Mouse (Mus musculus): ENCODE measurements at regions not wholly inside any gene's neighbourhood (a gene's known extent, or its start where the extent isn't known, plus 50 kb on each side); places are given as distances from the start of the nearest gene placed in this dataset.

DNA sequence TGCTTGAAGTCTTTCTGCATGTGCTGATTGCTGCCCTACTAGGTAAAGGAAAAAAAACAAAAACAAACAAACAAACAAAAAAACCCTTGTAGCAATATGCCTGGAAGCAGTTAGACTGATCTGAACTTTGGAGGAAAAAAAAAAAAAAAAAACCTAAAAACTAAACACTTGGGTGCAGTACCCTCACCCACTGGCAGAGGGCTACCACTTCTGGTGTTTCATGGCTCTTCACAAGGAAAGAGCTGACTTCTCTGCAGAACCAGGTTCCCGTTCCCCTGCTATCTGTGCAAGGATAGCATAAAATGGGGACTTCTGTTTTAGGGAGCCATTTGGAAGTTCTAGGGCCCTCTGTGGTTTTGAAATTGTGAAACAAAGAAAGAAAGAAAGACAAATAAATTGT, 52.2 kb upstream of the Otud4 start:
- DNase-seq (ENCODE audit: low read depth), result peak; percentile 23

DNA sequence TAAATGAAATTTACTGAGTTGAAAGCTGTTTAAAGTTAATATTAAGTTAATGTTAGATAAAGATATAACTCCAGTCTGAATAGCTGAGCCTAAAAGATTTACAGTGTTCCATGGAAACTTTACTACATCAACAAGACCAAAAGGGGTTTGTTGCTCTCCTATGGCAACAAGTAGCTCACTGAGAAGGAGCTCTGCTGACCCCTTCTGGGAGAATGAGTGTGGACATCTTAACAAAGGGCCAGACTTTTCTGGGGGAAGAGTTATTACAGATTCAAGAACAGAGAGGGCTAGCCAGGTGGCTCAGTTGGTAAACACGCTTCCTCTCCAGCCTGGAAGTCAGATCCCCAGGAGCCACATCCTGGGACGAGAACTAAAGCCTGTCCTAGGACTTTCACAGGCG, 54.5 kb upstream of the Otud4 start:
- peak; percentile 6 for DNase-seq (ENCODE audit: low read depth)

DNA sequence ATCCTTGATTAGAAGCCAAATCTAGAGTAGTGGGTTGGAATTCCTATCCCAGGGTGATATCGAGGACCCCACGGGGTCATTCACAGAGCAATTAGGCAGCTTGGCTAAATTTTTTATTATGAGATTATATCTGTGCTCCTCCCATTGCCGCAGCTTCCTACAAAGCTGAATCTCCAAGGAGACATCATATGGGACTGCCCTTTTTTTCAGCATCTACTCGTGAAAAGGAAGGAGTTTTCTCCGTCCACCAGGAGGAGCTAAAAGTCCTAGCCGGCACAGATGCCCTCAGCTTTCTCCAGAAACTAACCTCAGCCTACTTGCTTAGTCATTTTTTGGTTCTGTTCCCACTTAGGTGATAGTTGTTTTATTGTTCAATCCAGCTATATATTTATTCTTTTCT, 56.1 kb upstream of the Otud4 start:
- DNase-seq (ENCODE audit: low read depth), result no peak

DNA sequence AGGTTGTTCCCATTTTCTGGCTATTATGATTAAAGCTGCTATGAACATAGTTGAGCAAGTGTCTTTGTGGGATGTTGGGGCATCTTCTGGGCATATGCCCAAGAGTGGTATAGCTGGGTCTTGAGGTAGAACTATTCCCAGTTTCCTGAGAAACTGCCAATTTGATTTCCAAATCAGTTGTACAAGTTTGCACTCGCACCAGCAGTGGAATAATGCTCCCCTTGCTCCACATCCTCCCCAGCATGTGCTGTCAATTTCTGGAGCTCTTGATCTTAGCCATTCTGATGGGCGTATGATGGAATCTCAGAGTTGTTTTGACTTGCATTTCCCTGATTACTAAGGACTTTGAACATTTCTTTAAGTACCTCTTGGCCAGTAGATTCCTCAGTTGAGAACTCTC, 57.2 kb upstream of the Otud4 start:
- no peak for DNase-seq (ENCODE audit: low read depth)

DNA sequence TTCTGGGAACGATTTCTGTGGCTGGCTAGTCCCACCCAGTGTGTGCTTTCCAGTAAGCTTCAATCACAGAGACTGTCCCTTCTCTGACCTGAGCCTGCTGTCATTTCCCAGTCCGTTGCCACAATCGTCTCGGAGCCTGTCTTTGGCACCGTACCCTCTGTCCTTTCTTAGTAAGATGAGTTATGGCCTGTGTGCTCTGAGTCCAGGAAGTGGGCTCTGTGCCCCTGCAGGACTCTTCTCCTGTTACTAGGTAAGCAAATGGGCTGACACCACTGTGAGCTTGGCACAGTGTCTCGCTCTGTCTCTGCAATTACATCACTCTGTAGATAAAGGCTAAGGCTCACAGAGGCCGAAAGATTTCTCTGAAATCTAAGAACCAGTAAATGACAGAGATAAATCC, 63.3 kb upstream of the Otud4 start:
- DNase-seq (ENCODE audit: low read depth), result no peak

DNA sequence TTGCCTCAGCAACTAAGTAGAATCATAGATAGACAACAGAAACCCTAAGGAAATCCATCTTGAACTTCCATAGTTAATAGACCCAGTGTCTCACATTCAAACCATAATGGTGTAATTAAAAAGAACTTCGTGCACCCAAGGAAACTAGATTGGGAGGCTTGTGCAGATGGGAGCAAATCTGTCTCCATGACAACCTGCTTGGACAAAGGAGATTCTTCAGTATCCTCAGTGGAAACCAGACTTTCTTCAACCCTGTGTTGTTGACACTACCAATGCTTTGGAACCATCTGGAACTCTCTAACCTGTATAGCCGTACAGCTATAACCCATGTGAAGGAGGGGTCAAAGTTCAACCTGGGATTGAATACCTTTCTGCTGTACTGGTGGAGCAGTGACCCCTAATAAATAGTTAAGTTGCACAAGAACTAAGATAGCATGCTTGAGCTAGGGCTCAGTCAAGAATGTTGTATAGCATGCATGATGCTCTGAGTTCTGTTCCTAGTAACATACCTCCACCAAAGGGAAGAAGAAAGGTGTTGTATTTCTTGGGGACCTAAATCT, 64.2 kb upstream of the Otud4 start:
- no peak for DNase-seq (ENCODE audit: low read depth)

DNA sequence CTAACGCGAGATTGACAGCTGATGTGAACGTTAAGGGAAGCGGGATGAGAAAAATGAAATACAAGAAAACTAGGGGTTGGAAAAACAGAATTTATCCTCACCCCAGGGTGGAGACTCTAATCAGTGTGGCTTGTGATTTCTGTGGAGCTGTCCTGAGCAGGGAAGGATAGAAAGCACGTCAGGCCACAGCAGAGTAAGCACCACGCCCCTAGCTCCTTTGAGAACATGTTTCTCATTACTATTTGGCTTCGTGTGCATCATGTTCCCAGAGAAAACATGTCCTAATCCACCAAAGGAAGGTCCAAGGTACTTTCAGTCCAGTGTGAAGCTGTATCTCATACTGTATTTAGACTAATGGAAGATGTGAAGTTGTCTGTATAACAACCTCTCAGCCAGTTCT, 65.9 kb upstream of the Otud4 start:
- DNase-seq (ENCODE audit: low read depth), result no peak

DNA sequence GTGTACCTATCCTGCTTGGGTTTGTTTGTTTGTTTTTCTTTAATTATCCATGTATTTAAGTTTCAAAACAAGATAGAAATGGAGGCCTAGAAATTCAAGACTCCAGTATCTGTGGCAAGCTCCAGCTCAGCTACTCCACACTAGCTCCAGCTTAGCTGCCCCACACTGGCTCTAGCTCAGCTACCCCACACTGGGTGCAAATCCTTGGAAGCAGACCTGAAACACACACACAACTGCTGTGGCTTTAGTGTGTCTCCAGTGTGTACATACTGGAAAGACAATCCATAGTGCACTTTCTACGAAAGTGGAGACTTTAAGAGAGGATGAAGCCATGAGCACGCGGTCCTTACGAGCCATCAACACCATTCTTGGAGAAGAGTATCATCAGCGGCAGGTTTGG, 66.9 kb upstream of the Otud4 start:
- DNase-seq (ENCODE audit: low read depth), result no peak

DNA sequence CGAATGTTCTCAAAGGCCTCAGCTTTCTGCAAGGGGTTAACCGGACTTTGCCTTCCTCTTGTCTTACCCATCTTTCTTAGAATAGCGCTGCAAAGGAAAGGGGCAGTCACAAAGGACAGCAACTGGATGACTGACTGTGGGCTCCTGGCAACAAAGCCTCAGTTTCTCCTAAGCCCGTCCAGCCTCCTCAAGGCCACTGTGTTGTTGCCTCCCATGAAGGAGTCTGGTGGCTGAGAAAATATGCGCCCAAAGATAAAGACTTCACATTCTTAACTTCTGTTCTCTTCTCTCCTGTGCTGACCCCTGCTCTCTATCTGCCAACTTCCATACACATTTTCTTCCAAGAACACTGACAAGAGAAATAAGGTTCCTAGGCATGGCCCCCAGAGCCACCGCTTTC, 76.3 kb upstream of the Otud4 start:
- DNase-seq (ENCODE audit: low read depth), result no peak

DNA sequence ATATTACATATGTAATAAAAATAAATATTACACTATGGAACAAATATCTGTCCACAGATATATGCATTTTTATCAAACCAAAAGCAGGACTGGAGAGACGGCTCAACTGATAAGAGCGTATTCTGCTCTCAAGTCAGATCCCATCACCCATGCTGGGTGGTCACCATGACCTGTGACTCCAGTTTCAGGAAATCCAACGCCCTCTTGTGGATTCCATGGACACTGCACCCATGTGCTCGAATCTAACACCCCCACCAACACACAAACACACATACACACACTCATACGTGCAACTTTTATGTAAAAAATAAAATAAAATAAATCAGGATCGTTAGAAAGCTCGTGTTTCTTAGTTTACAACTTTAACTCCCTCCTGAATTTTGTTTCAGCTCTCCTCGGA, 76.7 kb upstream of the Otud4 start:
- no peak for DNase-seq (ENCODE audit: low read depth)

DNA sequence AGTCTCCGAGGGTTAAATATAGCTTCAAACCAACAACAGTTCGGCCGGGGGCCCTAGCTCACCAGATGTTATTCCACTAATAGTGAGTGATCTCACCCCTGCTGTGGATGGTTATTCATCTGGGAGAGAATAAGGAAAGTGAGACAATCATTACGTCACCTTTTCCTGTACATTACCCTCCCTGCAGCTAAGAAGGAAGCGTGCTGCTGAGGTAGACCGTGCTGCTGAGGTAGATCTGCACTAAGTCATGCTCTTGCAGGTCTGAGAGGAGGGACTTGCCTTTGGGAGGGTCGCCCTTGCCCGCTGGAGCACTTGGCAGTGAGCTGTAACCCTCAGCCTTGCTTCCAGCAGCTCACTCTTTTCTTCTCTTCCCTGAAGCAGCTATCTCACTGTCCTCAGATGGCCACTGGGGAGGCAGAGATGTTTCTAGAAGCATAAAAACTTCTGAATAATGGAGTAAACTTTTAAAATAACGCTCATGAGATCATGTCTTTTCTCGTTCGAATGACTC, 77.3 kb upstream of the Otud4 start:
- no peak for DNase-seq (ENCODE audit: low read depth)

DNA sequence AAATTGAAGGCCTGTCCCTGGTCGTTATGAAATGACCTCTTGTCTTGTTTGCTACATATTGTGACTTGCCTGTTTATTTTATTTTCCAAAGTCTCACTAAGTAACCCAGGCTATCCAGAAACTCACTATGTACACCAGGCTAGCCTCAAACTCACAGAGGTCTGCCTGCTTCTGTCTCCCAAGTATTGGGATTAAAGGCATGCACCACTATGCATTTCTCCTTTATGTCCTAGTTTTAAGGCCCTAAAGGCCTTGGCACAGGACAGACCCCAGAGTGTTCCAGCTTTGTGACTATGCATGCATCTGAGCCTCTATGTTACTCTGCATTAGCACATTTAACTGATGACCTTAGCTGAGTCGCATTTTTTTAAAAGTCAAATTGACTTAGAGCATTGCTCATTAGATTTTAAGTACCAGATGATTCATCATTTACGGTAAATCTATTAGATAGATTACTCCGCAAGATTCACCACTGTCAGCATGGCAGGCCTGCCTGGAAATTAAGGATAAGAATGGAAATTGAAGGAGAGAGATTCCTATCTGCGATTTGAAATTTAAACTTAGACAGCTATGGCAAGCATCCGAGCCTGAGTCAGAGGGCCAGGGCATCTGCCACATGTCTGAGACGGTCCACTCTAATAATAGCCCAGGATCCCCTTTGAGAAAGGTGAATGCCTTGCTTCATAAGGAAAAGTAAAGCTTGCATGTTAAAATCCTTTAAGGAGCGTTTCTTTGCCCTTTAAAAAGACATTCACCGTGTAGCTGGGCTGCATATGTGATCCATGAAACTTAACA, 78.0 kb upstream of the Otud4 start:
- DNase-seq (ENCODE audit: low read depth), result no peak

DNA sequence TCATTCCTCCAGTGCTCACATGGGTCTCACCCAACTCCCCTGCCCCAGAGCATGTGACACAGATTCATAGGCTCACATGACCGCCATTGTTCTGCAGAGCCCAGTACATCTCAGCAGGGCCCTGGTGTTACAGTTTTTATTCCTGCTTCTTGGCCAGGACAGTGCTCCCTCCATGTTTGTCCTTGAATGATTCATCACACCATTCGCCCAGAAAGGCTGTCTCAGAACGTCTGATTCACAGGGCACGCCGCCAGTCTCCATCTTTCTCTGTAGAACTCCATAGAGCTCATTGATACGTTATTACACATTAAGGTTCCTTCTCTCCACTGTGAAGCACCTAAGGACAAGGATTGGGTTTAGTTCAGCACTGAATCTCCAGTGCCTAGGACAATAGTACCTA, 79.9 kb upstream of the Otud4 start:
- DNase-seq (ENCODE audit: low read depth), result no peak

DNA sequence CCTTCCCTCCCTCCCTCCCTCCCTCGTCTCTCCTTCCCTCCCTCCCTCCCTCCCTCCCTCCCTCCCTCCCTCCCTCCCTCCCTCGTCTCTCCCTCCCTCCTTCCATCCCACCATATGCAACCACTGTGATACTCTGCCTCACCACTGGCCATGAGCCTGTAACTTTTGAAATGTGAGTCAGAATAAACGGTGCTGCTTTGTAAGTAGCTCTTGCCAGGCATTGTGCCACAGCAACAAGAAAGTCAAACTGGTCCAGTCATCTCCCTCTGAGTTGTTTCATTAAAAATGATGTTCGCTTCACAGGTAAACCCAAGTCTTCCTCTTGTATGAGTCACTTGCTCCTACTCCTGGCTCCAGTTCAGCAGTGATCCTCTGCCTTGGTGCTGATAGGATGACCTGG, 85.1 kb upstream of the Otud4 start:
- DNase-seq (ENCODE audit: low read depth), result no peak

DNA sequence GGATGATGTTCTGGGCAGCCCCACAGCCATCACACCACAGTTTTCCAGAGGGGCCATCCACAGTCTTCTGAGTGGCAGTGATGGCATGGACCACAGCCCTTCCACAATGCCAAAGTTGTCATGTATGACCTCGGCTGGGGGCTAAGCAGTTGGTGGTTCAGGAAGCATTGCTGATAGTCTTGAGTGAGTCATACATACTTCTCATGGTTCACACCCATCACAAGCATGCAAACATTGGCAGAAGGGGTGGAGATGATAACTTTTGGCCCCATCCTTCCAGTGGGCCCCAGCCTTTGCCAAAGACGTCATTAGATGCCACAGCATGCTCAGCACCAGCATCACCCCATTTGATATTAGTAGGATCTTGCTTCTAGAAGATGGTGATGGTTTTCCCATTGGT, 89.3 kb upstream of the Otud4 start:
- DNase-seq (ENCODE audit: low read depth), result no peak

DNA sequence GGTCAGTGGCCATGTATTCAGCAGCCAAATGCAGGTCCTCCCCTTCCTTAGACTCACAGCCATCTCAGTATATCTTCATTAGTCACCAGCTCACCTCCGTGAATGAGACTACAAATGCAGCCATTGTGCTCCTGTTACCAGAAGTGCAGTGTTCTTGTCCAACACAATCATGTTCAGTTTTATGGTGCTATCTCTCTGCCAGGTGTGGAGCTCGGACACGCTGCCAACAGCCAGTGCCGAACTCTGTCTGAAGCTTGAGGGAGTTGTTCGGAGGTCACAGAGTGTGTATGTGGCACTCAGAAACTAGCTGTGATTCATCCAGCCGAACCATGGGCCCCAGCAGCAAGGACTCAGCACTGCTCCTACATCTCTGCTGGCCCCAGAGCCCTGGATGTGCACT, 91.3 kb upstream of the Otud4 start:
- no peak for DNase-seq (ENCODE audit: low read depth)

DNA sequence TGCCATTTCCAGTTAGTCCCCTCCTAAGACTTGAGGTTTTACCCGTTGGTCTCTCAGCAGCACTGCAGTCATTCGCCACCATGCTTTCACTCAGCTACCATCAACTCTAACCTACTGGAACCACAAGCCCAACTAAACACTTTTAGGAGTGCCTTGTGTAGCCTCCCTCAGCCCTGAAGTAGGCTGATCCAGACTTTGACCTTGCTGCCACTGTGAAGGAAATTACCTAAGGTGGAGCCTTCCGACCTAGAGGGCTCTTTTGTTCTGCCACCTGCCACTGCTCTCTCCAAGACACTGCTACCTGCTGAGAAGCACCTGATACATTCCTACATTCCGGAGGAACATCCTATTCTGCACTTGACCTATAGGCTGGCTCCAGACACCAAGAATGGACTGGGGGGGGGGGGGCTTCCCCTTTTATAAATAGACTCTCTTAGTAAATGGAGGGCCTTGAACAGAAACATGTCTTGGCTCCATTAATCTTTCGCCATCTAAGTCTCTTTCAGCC, 93.5 kb upstream of the Otud4 start:
- no peak for DNase-seq (ENCODE audit: low read depth)

DNA sequence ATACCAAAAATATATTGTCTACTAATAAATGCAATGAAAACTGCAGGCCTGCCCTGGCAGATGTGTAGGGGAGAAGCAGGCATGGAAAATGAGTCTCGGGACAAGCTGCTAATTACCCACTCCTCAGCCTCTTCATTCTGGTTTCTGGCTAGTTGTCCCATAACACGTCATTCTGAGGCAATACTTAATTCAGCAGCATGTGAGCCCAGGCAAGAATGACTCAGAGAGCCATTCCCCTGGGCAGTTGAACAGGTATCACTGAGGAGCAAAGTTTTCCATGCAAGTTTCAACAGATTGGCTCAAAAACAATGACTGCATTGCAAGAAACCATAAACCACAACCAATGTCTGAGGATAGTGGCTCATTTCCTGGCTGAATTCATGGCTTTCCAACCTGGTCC, 97.0 kb upstream of the Otud4 start:
- DNase-seq (ENCODE audit: low read depth), result no peak

DNA sequence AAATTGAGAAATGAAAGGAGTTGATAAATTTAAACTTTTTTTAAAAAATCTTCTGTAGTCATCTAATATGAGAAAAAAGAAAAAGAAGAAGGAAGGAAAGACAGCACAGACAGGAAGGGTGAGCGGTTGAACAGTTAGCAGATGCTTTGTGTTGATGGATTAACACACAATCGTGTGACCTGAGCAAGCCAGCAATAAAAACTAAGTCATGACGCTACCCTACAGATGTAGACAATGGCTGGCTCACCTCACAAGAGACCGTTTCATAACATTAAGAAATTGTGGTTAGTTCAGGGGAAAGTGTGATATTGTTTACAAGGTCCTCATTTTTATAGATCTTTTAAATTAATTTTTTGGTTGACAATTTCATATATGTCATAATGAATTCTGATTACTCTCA, 99.4 kb upstream of the Otud4 start:
- DNase-seq (ENCODE audit: low read depth), result no peak

DNA sequence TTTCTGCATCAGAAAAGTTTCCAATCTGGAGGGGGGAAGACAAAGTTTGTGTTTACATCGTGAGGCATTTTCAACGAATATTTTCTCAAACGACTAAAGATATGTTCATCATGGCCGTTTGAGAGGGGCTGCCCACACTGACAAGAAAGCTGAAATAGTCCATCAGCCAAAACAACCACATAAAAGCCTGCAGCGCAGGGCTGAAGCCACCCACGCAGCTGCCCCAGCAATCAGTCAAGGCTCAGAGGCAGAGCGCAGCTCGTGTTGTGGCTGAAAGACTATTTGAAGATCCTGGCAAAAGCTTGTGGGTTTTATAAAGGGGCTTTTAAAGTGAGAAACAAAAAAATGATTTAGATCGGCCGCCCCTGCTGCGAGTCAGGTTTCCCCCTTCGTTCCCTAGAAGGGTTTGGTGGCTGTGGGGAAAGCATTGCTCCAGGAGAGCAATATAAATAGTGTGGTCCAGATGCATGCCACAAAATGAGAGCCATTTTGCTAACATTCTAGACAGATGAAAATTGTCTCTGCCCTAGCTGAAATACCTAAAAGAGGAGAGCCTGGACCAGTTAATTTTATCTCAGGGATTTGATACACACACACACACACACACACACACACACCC, 105.0 kb upstream of the Otud4 start:
- no peak for DNase-seq (ENCODE audit: low read depth)

DNA sequence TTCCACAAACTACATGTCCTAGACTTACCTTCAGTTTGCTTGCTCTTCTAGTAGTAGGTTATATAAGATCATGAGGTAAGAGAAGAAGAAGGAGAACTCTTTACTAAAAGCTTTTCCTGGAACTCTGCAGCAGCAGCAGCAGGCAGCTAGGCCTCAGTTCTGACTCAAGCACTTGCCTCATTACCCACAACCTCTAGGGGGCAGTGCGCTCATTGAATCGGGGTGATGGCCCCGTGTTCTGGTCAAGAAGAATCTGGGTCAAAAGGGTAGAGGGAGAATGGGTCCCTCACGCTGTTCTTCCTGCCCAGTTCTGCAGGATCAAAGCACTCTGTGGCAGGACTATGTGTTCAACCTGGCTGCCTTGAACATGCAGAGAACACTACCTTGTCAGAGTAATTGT, 109.9 kb upstream of the Otud4 start:
- DNase-seq (ENCODE audit: low read depth), result peak; percentile 4

DNA sequence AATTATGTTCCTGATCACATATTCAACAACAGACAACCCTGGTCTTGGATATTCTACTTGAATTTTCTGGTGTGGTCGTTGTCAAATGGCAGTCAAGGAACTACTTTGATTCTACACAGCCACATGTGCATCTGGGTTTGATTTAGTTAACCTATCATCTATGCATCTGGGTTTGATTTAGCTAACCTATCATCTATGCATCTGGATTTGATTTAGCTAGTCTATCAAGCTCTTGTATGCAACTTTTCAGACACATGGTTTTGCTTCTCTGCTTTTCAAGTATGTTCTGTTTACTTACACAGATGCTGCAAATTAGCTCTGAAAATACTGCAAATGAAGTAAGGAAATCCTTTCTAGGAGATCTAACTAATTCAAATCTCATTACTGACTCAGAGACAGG, 117.4 kb upstream of the Otud4 start:
- DNase-seq (ENCODE audit: low read depth), result no peak

DNA sequence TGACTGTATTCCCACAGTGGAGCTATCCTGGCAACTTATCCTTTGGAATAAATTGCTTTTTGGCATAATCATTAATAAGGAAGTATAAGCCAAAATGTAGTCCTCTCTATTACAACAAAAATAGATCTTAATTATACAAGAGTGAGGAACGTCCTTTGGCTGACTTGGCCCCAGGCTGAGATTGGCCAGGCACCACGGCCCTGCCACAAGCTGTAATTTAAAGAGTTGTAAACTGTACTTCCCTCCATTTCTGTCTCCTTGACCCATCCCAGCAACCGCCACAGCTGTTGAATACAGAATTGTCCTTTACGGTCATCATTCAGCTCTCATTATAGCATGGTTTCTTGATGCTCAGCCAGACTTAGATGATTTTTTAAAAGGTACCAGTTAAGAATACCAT, 119.6 kb upstream of the Smad1 start:
- no peak for DNase-seq (ENCODE audit: low read depth)
